Mouse (Mus musculus) thymus, adult 2 months (tissue): ENCODE measurements around the gene Gzme.

Source experiments
- CTCF ChIP-seq: fragments of 200-500 bp; IDR thresholded peaks from 2 replicates; pipeline ENCODE4 v1.5.1; 2012; ENCODE audit warnings: mild to moderate bottlenecking, control low read depth, low read length, moderate library complexity, borderline replicate concordance; ENCODE audit not compliant: control insufficient read depth, poor library complexity, insufficient read depth; ENCODE audit errors: extremely low read depth
- POLR2A ChIP-seq: fragments of 200-500 bp; IDR thresholded peaks from 2 replicates; pipeline ENCODE4 v1.6.1; 2012; ENCODE audit warnings: mild to moderate bottlenecking, low read length, control low read depth, moderate library complexity; ENCODE audit not compliant: control insufficient read depth, poor library complexity, insufficient read depth; ENCODE audit errors: extremely low read depth

DNA sequence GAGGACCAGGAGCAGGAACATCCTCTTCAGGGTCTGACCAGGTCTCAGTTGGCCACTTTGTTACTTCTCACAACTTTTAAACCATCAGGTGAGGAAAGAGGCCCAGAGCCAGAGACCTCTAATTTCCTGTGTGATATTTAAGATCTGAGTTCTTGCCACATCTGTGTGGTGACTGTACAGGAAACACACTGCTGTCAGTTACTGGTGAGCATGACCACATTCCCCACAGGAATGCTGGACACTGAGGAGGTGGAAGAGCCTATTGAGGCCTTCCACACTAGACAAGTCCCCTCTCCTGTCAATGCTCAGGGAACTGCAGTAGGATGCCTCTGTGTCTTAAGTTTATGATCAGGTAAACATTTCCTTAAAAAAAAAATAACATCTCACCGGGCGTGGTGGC lies 35.3 kb downstream of the Gzme start, which contains the start of gene Mcpt8:
- TF ChIP-seq POLR2A (no peak), CTCF (no peak)
